Mouse (Mus musculus) kidney, adult 10 weeks (tissue): Measurements from ENCODE around the gene Tfap2a. TPM values are rescaled to one million over a fixed set of nuclear protein-coding genes. Genes with fewer than 3 reads are reported as not detected.

Experiments
- polyA plus RNA-seq: library from polyadenylated mRNA; stranded (reverse); fragments of 350-450 nt; fragmentation: Illumina TruSeq; extraction: RNeasy Lipid Tissue Mini Kit (QIAGEN cat#74804); gene quantifications from one replicate; pipeline ENCODE4 v1.2.3, GENCODE M21; 2014; ENCODE audit warnings: low read depth, low replicate concordance

Tfap2a gene
- 3.5 TPM for polyA plus RNA-seq

DNA sequence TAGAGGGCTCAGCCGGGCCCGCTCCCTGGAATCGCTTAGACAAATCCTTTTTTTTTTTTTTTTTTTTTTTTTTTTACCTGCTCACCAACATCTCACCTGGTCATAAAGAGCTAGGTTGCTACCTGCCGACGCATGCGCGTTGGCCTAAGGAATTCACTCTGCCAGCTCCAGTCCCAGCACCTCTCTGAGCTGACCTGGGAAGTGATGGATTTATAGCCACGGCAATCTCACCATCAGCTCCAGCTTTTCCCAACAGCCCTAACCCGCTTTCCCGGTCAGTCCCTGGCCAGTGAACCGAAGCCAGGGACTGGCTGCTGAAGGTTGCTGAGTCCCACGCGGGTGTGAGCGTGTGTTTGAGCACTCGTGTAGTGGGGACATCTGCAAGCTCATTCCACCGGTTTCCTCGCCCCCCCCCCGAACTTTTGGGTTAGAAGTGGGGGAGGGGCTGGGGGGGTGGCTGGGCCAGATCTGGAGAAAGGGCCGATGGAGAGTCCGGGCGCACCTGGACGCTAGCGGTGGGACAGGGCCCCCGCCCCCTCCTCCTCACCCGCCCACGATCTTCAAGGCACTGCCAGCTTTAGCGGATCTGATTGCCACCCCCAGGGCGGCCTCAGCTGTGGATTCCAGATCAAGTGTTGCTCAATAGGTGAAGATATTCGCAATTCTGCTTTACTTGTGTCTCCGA lies at the start of gene Tfap2a:
Tfap2a (minus strand) TSS at position 181 of the 685 bp plus-strand sequence.

Other genes with a start within 250 kb of the Tfap2a start
- gene Gcnt2, start 121.4 kb upstream of the Tfap2a start, polyA plus RNA-seq, result 43.2 TPM